Mouse (Mus musculus): ENCODE data around the gene Hmgcs2. TPM values are rescaled to one million over a fixed set of nuclear protein-coding genes. Genes with fewer than 3 reads are reported as not detected.

The Hmgcs2 gene
- 1.1 and 4.4 TPM in 2 replicates for polyA plus RNA-seq (2011; ENCODE audit: insufficient read depth, insufficient read length, low replicate concordance, missing spikeins)

DNA sequence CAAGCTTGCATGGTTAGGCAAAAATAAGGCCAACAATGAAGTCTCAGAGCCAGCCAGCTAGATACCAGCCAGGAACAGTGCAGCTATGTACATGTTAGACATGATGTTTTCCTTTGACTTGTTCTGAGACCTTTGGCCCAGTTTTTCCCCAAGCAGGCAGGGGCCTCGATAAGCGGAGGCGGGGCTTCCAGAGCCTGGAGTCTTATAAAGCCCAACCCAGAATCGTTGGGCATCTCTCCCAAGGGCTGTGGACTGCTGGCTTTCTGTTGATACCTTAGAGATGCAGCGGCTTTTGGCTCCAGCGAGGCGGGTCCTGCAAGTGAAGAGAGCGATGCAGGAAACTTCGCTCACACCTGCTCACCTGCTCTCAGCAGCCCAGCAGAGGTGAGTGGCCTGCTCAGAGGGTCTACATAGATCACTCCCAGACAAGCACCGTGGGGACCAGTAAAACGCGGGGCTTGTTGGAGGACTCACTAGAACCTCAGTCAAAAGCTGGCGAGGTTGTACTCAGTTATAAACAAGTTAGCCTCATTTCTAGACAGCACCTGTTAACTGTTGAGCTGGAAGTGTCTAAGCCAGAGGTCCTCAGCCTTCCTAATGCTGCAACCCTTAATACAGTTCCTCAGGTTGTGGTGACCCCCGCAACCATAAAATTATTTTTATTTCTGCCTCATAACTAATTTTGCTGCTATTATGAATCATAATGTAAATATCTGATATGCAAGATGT lies at the start of gene Hmgcs2:
Hmgcs2 (plus strand) TSS at position 232 of the 729 bp plus-strand sequence.
- TF ChIP-seq CTCF (IDR thresholded peaks at IDR 0.05; ENCODE audit: control insufficient read depth, insufficient read depth, low read length) (no peak), POLR2A (IDR thresholded peaks at IDR 0.05; ENCODE audit: borderline replicate concordance, control insufficient read depth, low read depth, low read length) (no peak)
- WGBS: 73% methylated on average over 14 of the region's 14 CpGs

DNA sequence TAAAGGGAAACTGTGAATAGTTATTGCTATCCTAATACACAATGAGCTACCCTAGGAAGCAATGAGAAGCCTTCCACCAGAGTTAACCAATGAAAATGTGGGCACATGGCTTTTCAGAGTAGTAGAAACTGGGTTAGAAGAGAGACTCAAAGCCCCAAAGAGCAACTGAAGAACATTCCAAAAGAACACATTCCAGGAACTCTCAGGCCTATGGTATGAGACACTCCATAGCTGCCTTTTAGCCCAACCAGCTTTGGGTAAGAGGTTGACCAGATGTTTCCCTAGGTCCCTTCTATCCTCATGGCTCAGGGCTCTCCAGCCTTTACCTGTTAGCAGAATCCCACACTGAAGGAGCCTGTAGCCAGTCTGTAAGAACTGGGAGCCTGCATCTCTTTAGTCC lies 46.7 kb upstream of the Hmgcs2 start:
- Histone ChIP-seq H3K4me1 (ENCODE audit: control insufficient read depth, insufficient read depth, low read length) (no peaks in the 10 kb centered on the region), H3K4me3 (replicated peaks; ENCODE audit: control insufficient read depth, low read depth, low read length) (no peak overlapping the region), H3K27ac (ENCODE audit: control insufficient read depth, insufficient read depth, low read depth, low read length, poor library complexity) (no peak overlapping the region)
- TF ChIP-seq CTCF (IDR thresholded peaks at IDR 0.05; ENCODE audit: control insufficient read depth, insufficient read depth, low read length): no peak
- no peak for TF ChIP-seq POLR2A (IDR thresholded peaks at IDR 0.05; ENCODE audit: borderline replicate concordance, control insufficient read depth, low read depth, low read length)

More for the DNA sequence above, at the start of gene Hmgcs2:
- H3K27ac ChIP-seq (ENCODE audit: control insufficient read depth, insufficient read depth, low read depth, low read length, poor library complexity): no peak within 1 kb of the TSS
- no peaks in the 10 kb centered on the region; the same call in 1 of the 2 replicates for H3K4me1 ChIP-seq (ENCODE audit: control insufficient read depth, insufficient read depth, low read length)
- H3K4me3 ChIP-seq (replicated peaks; ENCODE audit: control insufficient read depth, low read depth, low read length): no peak within 1 kb of the TSS

DNA sequence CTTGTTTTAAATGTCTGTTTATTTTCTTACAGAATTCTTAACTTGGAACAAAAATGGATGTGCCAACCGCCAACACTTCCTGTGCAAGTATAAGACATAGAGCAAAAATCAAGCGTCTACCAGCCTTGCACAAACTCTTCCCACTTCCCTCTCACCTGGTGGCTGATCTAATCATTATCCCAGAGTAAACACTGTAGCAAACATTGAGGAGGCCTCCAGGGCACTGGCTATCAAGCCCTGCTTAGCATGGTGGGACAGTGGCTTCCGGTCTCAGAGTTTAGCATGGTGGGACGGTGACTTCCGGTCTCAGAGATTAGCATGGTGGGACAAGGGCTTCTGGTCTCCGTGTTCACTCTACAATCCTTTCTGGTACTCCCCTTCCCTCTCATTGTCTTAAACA lies 44.0 kb upstream of the Hmgcs2 start:
- TF ChIP-seq POLR2A (IDR thresholded peaks at IDR 0.05; ENCODE audit: borderline replicate concordance, control insufficient read depth, low read depth, low read length) (no peak), CTCF (IDR thresholded peaks at IDR 0.05; ENCODE audit: control insufficient read depth, insufficient read depth, low read length) (no peak)
- WGBS: 75% methylated on average over 6 of the region's 6 CpGs
- Histone ChIP-seq H3K27ac (ENCODE audit: control insufficient read depth, insufficient read depth, low read depth, low read length, poor library complexity) (no peak overlapping the region), H3K4me1 (ENCODE audit: control insufficient read depth, insufficient read depth, low read length) (no peaks in the 10 kb centered on the region), H3K4me3 (replicated peaks; ENCODE audit: control insufficient read depth, low read depth, low read length) (no peak overlapping the region)

DNA sequence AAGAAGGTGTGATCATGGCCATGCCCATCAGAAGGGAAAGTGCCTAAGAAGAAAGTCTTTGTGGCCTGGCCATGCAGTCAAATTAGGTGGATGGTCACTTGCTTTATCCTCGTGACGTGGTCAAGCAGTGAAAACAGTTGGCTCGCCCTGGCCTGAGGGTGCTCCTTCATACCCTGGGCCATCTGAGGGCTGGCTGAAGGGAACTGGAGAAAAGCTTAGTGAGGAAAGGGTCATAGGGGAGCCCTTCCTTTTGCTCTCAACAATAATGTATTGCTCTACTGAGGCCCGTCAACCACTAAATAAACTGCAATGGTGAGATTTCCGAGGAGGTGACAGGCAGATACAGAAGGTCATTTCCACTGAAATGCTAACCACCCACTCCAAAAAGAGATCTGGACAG lies 43.0 kb upstream of the Hmgcs2 start:
- no peak for TF ChIP-seq POLR2A (IDR thresholded peaks at IDR 0.05; ENCODE audit: borderline replicate concordance, control insufficient read depth, low read depth, low read length)
- no peak for TF ChIP-seq CTCF (IDR thresholded peaks at IDR 0.05; ENCODE audit: control insufficient read depth, insufficient read depth, low read length)
- WGBS: 80% methylated on average over 5 of the region's 5 CpGs
- Histone ChIP-seq H3K27ac (ENCODE audit: control insufficient read depth, insufficient read depth, low read depth, low read length, poor library complexity) (no peak overlapping the region), H3K4me3 (replicated peaks; ENCODE audit: control insufficient read depth, low read depth, low read length) (no peak overlapping the region), H3K4me1 (ENCODE audit: control insufficient read depth, insufficient read depth, low read length) (no peaks in the 10 kb centered on the region)

DNA sequence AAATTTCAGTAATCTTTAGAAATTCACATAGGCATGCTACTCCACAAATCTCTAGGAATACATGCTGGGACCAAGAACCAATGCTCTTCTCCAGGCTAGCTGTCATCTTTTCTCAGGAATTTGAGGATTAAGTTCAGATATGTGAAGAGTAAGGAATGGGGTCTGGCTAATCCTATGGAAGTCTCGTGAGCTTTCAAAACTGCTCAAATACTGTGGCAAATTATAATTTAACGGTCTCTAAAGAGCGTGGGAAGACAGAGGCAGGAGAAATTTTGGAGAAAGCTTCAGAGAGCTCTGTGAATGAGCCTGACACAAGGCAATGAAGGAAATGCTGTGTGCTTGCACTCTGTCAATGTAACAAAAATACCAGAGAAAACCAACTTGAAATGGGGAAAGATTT lies 42.1 kb upstream of the Hmgcs2 start:
- Histone ChIP-seq H3K4me3 (replicated peaks; ENCODE audit: control insufficient read depth, low read depth, low read length) (no peak overlapping the region), H3K4me1 (ENCODE audit: control insufficient read depth, insufficient read depth, low read length) (no peaks in the 10 kb centered on the region), H3K27ac (ENCODE audit: control insufficient read depth, insufficient read depth, low read depth, low read length, poor library complexity) (no peak overlapping the region)
- TF ChIP-seq POLR2A (IDR thresholded peaks at IDR 0.05; ENCODE audit: borderline replicate concordance, control insufficient read depth, low read depth, low read length): no peak
- no peak for TF ChIP-seq CTCF (IDR thresholded peaks at IDR 0.05; ENCODE audit: control insufficient read depth, insufficient read depth, low read length)
- 85% methylated on average over 3 of the region's 3 CpGs for WGBS

DNA sequence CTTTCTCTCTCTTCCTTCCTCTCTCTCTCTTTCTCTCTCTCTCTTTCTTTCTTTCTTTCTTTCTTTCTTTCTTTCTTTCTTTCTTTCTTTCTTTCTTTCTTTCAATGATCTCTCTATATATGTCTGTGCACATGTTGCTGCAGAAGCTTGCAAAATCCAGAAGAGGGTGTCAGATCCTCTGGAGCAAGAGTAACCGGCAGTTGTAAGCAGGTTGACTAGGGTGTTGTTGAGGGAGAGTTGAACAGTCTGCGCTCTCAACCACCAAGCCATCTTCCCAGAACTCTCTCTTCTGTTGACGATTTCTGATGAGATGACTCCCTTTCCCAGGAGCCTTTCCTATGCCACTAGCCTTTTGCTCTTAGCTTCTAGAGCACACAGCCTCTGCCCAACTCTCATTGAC lies 38.2 kb upstream of the Hmgcs2 start:
- Histone ChIP-seq H3K27ac (ENCODE audit: control insufficient read depth, insufficient read depth, low read depth, low read length, poor library complexity) (no peak overlapping the region), H3K4me3 (replicated peaks; ENCODE audit: control insufficient read depth, low read depth, low read length) (no peak overlapping the region), H3K4me1 (ENCODE audit: control insufficient read depth, insufficient read depth, low read length) (no peaks in the 10 kb centered on the region)
- TF ChIP-seq CTCF (IDR thresholded peaks at IDR 0.05; ENCODE audit: control insufficient read depth, insufficient read depth, low read length): no peak
- TF ChIP-seq POLR2A (IDR thresholded peaks at IDR 0.05; ENCODE audit: borderline replicate concordance, control insufficient read depth, low read depth, low read length): no peak
- WGBS: 69% methylated on average over 3 of the region's 3 CpGs

DNA sequence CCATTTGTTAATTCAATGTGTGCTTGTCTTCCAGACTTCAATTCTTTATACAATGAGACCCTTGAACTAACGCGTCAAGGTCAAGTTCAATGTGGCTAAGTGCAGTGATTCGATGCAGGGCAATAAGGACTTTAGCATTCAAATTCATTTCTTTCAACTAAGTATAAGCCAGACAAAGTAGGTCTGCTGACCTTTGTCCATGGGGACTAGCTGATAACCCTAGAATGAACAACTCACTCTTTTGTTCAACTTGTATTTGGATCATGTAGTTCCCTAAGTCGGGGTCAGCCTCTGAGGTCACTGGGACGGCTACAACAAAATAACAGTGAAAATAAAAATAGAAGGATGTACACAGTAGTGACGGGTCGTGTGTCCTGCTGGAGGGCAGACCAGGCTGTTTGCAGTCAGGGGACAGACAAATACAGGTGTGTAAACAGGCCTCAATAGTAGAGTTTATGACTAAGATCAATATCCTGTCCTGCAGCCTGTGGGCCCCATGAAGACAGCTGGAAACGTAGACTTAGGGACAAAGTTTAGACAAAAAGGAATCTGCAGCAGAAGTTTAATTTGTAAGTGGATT lies 37.7 kb upstream of the Hmgcs2 start:
- Histone ChIP-seq H3K27ac (ENCODE audit: control insufficient read depth, insufficient read depth, low read depth, low read length, poor library complexity) (no peak overlapping the region), H3K4me1 (ENCODE audit: control insufficient read depth, insufficient read depth, low read length) (no peaks in the 10 kb centered on the region), H3K4me3 (replicated peaks; ENCODE audit: control insufficient read depth, low read depth, low read length) (no peak overlapping the region)
- TF ChIP-seq POLR2A (IDR thresholded peaks at IDR 0.05; ENCODE audit: borderline replicate concordance, control insufficient read depth, low read depth, low read length) (no peak), CTCF (IDR thresholded peaks at IDR 0.05; ENCODE audit: control insufficient read depth, insufficient read depth, low read length) (no peak)
- 86% methylated on average over 8 of the region's 8 CpGs for WGBS

DNA sequence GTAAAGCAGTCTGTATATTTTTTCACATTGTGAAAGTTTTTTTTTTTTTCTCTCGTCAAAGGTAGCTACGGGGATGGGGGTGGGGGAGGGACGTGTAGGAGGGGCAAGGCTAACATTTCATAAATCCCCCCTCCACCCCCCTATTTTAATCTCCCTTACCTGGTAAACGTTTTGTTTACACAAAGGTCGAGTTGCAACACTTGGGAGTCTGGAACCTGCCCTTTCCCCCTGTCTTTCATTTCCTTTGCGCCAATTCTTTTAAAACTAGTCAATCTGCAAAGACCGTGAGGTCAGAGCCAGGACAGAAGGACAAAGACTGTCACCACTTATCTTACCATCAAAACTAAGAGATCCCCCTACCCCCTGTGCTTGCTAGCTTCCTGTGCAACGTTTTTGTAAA lies 34.3 kb upstream of the Hmgcs2 start:
- TF ChIP-seq POLR2A (IDR thresholded peaks at IDR 0.05; ENCODE audit: borderline replicate concordance, control insufficient read depth, low read depth, low read length) (no peak), CTCF (IDR thresholded peaks at IDR 0.05; ENCODE audit: control insufficient read depth, insufficient read depth, low read length) (no peak)
- Histone ChIP-seq H3K4me1 (ENCODE audit: control insufficient read depth, insufficient read depth, low read length) (no peaks in the 10 kb centered on the region), H3K27ac (ENCODE audit: control insufficient read depth, insufficient read depth, low read depth, low read length, poor library complexity) (no peak overlapping the region), H3K4me3 (replicated peaks; ENCODE audit: control insufficient read depth, low read depth, low read length) (no peak overlapping the region)
- 46% methylated on average over 8 of the region's 8 CpGs for WGBS

Measured in bone marrow, adult 2 months (tissue).